Mouse (Mus musculus): Measurements from ENCODE around the gene Polr3e. TPM values are rescaled to one million over a fixed set of nuclear protein-coding genes. Genes with fewer than 3 reads are reported as not detected.

The Polr3e gene
- polyA plus RNA-seq, 1 experiment from 2014 or later: 27.1 TPM

- Histone ChIP-seq H3K4me3 (ENCODE audit: low read depth, low read length) (no peak overlapping the region), H3K36me3 (ENCODE audit: control insufficient read depth, insufficient read depth, low read length) (no peaks in the 10 kb centered on the region), H3K4me2 (ENCODE audit: low read depth, low read length, severe bottlenecking) (no peak overlapping the region), H3K9ac (ENCODE audit: low read length) (no peak overlapping the region), H3K27me3 (ENCODE audit: control insufficient read depth, insufficient read depth, low read length) (no peaks in the 10 kb centered on the region), H3K9me3 (ENCODE audit: control insufficient read depth, low read length) (no peaks in the 10 kb centered on the region), H3K4me1 (replicated peaks; ENCODE audit: control insufficient read depth, insufficient read depth, low read length) (no peaks in the 10 kb centered on the region), H3K27ac (ENCODE audit: low read depth, low read length) (no peak overlapping the region)
- DNase-seq (ENCODE audit: low spot score): no peak
- 92% methylated on average over 3 of the region's 3 CpGs for WGBS
- no peak for ATAC-seq (replicated peaks; ENCODE audit: low FRiP score)
Observed at GRCm38 (mm10) chr7:120879972-120880371, 37.6 kb upstream of the Polr3e start.

GRCm38 (mm10) chr7:120880770-120881169 lies 36.8 kb upstream of the Polr3e start:
- ATAC-seq (replicated peaks; ENCODE audit: low FRiP score) (no peak), DNase-seq (ENCODE audit: low spot score) (no peak)
- Histone ChIP-seq H3K4me2 (ENCODE audit: low read depth, low read length, severe bottlenecking) (no peak overlapping the region), H3K27ac (ENCODE audit: low read depth, low read length) (no peak overlapping the region), H3K9me3 (ENCODE audit: control insufficient read depth, low read length) (no peaks in the 10 kb centered on the region), H3K27me3 (ENCODE audit: control insufficient read depth, insufficient read depth, low read length) (no peaks in the 10 kb centered on the region), H3K4me1 (replicated peaks; ENCODE audit: control insufficient read depth, insufficient read depth, low read length) (no peaks in the 10 kb centered on the region), H3K4me3 (ENCODE audit: low read depth, low read length) (no peak overlapping the region), H3K9ac (ENCODE audit: low read length) (no peak overlapping the region), H3K36me3 (ENCODE audit: control insufficient read depth, insufficient read depth, low read length) (no peaks in the 10 kb centered on the region)
- 95% methylated on average over 4 of the region's 4 CpGs for WGBS

- 50% methylated on average over 2 of the region's 2 CpGs for WGBS
- Histone ChIP-seq H3K9ac (ENCODE audit: low read length) (no peak overlapping the region), H3K27me3 (ENCODE audit: control insufficient read depth, insufficient read depth, low read length) (no peaks in the 10 kb centered on the region), H3K4me2 (ENCODE audit: low read depth, low read length, severe bottlenecking) (no peak overlapping the region), H3K36me3 (ENCODE audit: control insufficient read depth, insufficient read depth, low read length) (no peaks in the 10 kb centered on the region), H3K27ac (ENCODE audit: low read depth, low read length) (no peak overlapping the region), H3K4me3 (ENCODE audit: low read depth, low read length) (no peak overlapping the region), H3K4me1 (replicated peaks; ENCODE audit: control insufficient read depth, insufficient read depth, low read length) (no peaks in the 10 kb centered on the region), H3K9me3 (ENCODE audit: control insufficient read depth, low read length) (no peaks in the 10 kb centered on the region)
- ATAC-seq (replicated peaks; ENCODE audit: low FRiP score) (no peak), DNase-seq (ENCODE audit: low spot score) (no peak)
Observed at GRCm38 (mm10) chr7:120881451-120881850, 36.1 kb upstream of the Polr3e start.

- Histone ChIP-seq H3K27ac (ENCODE audit: low read depth, low read length) (no peak overlapping the region), H3K9ac (ENCODE audit: low read length) (no peak overlapping the region), H3K4me2 (ENCODE audit: low read depth, low read length, severe bottlenecking) (no peak overlapping the region), H3K9me3 (ENCODE audit: control insufficient read depth, low read length) (no peaks in the 10 kb centered on the region), H3K27me3 (ENCODE audit: control insufficient read depth, insufficient read depth, low read length) (no peaks in the 10 kb centered on the region), H3K4me3 (ENCODE audit: low read depth, low read length) (no peak overlapping the region), H3K4me1 (replicated peaks; ENCODE audit: control insufficient read depth, insufficient read depth, low read length) (no peaks in the 10 kb centered on the region), H3K36me3 (ENCODE audit: control insufficient read depth, insufficient read depth, low read length) (no peaks in the 10 kb centered on the region)
- WGBS: 81% methylated on average over 4 of the region's 4 CpGs
- ATAC-seq (replicated peaks; ENCODE audit: low FRiP score) (no peak), DNase-seq (ENCODE audit: low spot score) (no peak)
Observed at GRCm38 (mm10) chr7:120882674-120883073, 34.9 kb upstream of the Polr3e start.

- H3K36me3 ChIP-seq (ENCODE audit: control insufficient read depth, insufficient read depth, low read length): no peaks in the 10 kb centered on the region
- no peak overlapping the region for H3K27ac ChIP-seq (ENCODE audit: low read depth, low read length)
Observed at GRCm38 (mm10) chr7:120883523-120884290, 33.8 kb upstream of the Polr3e start.

GRCm38 (mm10) chr7:120884746-120885145 lies 32.8 kb upstream of the Polr3e start:
- H3K27me3 ChIP-seq (ENCODE audit: control insufficient read depth, insufficient read depth, low read length): no peaks in the 10 kb centered on the region
- no peaks in the 10 kb centered on the region for H3K9me3 ChIP-seq (ENCODE audit: control insufficient read depth, low read length)
- H3K9ac ChIP-seq (ENCODE audit: low read length): no peak overlapping the region
- no peaks in the 10 kb centered on the region for H3K4me1 ChIP-seq (replicated peaks; ENCODE audit: control insufficient read depth, insufficient read depth, low read length)
- H3K36me3 ChIP-seq (ENCODE audit: control insufficient read depth, insufficient read depth, low read length): no peaks in the 10 kb centered on the region
- no peak overlapping the region for H3K4me2 ChIP-seq (ENCODE audit: low read depth, low read length, severe bottlenecking)
- H3K27ac ChIP-seq (ENCODE audit: low read depth, low read length): no peak overlapping the region
- H3K4me3 ChIP-seq (ENCODE audit: low read depth, low read length): no peak overlapping the region
- 93% methylated on average over 4 of the region's 4 CpGs for WGBS
- DNase-seq (ENCODE audit: low spot score) (no peak), ATAC-seq (replicated peaks; ENCODE audit: low FRiP score) (no peak)

More at GRCm38 (mm10) chr7:120883523-120884290, 33.8 kb upstream of the Polr3e start:
- DNase-seq (ENCODE audit: low spot score) (no peak), ATAC-seq (replicated peaks; ENCODE audit: low FRiP score) (no peak)
- H3K9ac ChIP-seq (ENCODE audit: low read length): no peak overlapping the region
- H3K4me3 ChIP-seq (ENCODE audit: low read depth, low read length): no peak overlapping the region
- H3K4me2 ChIP-seq (ENCODE audit: low read depth, low read length, severe bottlenecking): no peak overlapping the region
- H3K9me3 ChIP-seq (ENCODE audit: control insufficient read depth, low read length): no peaks in the 10 kb centered on the region
- no peaks in the 10 kb centered on the region for H3K27me3 ChIP-seq (ENCODE audit: control insufficient read depth, insufficient read depth, low read length)
- H3K4me1 ChIP-seq (replicated peaks; ENCODE audit: control insufficient read depth, insufficient read depth, low read length): no peaks in the 10 kb centered on the region
- 93% methylated on average over 4 of the region's 4 CpGs for WGBS

GRCm38 (mm10) chr7:120893123-120893522 lies 24.4 kb upstream of the Polr3e start:
- Histone ChIP-seq H3K4me3 (ENCODE audit: low read depth, low read length) (no peak overlapping the region), H3K9ac (ENCODE audit: low read length) (no peak overlapping the region), H3K27me3 (ENCODE audit: control insufficient read depth, insufficient read depth, low read length) (no peaks in the 10 kb centered on the region), H3K4me1 (replicated peaks; ENCODE audit: control insufficient read depth, insufficient read depth, low read length) (no peaks in the 10 kb centered on the region), H3K9me3 (ENCODE audit: control insufficient read depth, low read length) (no peaks in the 10 kb centered on the region), H3K27ac (ENCODE audit: low read depth, low read length) (no peak overlapping the region), H3K4me2 (ENCODE audit: low read depth, low read length, severe bottlenecking) (no peak overlapping the region), H3K36me3 (ENCODE audit: control insufficient read depth, insufficient read depth, low read length) (no peaks in the 10 kb centered on the region)
- 84% methylated on average over 5 of the region's 5 CpGs for WGBS
- ATAC-seq (replicated peaks; ENCODE audit: low FRiP score) (no peak), DNase-seq (ENCODE audit: low spot score) (no peak)

- ATAC-seq (replicated peaks; ENCODE audit: low FRiP score): no peak
- 91% methylated on average over 7 of the region's 7 CpGs for WGBS
Observed at GRCm38 (mm10) chr7:120897054-120897453, 20.5 kb upstream of the Polr3e start.

GRCm38 (mm10) chr7:120897711-120898335 lies 19.7 kb upstream of the Polr3e start:
- Histone ChIP-seq H3K4me1 (replicated peaks; ENCODE audit: control insufficient read depth, insufficient read depth, low read length) (no peaks in the 10 kb centered on the region), H3K4me3 (ENCODE audit: low read depth, low read length) (no peak overlapping the region), H3K27me3 (ENCODE audit: control insufficient read depth, insufficient read depth, low read length) (no peaks in the 10 kb centered on the region), H3K9me3 (ENCODE audit: control insufficient read depth, low read length) (no peaks in the 10 kb centered on the region), H3K27ac (ENCODE audit: low read depth, low read length) (no peak overlapping the region), H3K9ac (ENCODE audit: low read length) (no peak overlapping the region), H3K4me2 (ENCODE audit: low read depth, low read length, severe bottlenecking) (no peak overlapping the region), H3K36me3 (ENCODE audit: control insufficient read depth, insufficient read depth, low read length) (no peaks in the 10 kb centered on the region)
- WGBS: 91% methylated on average over 9 of the region's 9 CpGs
- ATAC-seq (replicated peaks; ENCODE audit: low FRiP score) (no peak), DNase-seq (ENCODE audit: low spot score) (no peak)

More at GRCm38 (mm10) chr7:120897054-120897453, 20.5 kb upstream of the Polr3e start:
- Histone ChIP-seq H3K4me1 (replicated peaks; ENCODE audit: control insufficient read depth, insufficient read depth, low read length) (no peaks in the 10 kb centered on the region), H3K36me3 (ENCODE audit: control insufficient read depth, insufficient read depth, low read length) (no peaks in the 10 kb centered on the region), H3K9ac (ENCODE audit: low read length) (no peak overlapping the region), H3K27ac (ENCODE audit: low read depth, low read length) (no peak overlapping the region), H3K4me2 (ENCODE audit: low read depth, low read length, severe bottlenecking) (no peak overlapping the region), H3K9me3 (ENCODE audit: control insufficient read depth, low read length) (no peaks in the 10 kb centered on the region), H3K4me3 (ENCODE audit: low read depth, low read length) (no peak overlapping the region), H3K27me3 (ENCODE audit: control insufficient read depth, insufficient read depth, low read length) (no peaks in the 10 kb centered on the region)
- no peak for DNase-seq (ENCODE audit: low spot score)
